Mouse (Mus musculus) CH12.LX (cell line): ENCODE data around the gene Rarg. TPM values are rescaled to one million over a fixed set of nuclear protein-coding genes. Genes with fewer than 3 reads are reported as not detected.

Source experiments
- DNase-seq: peaks from one replicate; pipeline ENCODE4 v3.0.0-alpha.2; 2013; ENCODE audit errors: extremely low read depth
- H3K27ac ChIP-seq: 2 replicates; pipeline ENCODE4 v1.5.1; 2012; ENCODE audit warnings: low read depth, mild to moderate bottlenecking, control low read depth, moderate library complexity; ENCODE audit not compliant: insufficient read depth
- H3K27me3 ChIP-seq: replicated peaks from 2 replicates; pipeline ENCODE3; 2012; ENCODE audit warnings: inconsistent platforms
- H3K36me3 ChIP-seq, 2 experiments: replicated peaks in 1 of 2; 2 replicates each; pipeline versions ENCODE3 to v1.6.1; 2012; ENCODE audit warnings: inconsistent platforms in 1 of 2, low read length in 1 of 2, mild to moderate bottlenecking in 1 of 2, mixed read lengths in 1 of 2, moderate library complexity in 1 of 2; ENCODE audit not compliant: control insufficient read depth in 1 of 2, insufficient read depth in 1 of 2
- H3K4me1 ChIP-seq, 2 experiments: 2 replicates each; pipeline ENCODE4 v1.6.1; 2012; ENCODE audit warnings: inconsistent platforms in 1 of 2, moderate library complexity in 1 of 2; ENCODE audit not compliant: insufficient read depth in 2 of 2, control insufficient read depth in 1 of 2
- H3K4me2 ChIP-seq: 2 replicates; pipeline ENCODE4 v1.6.1; 2012; ENCODE audit warnings: low read depth, mild to moderate bottlenecking, control low read depth; ENCODE audit not compliant: poor library complexity, insufficient read depth, severe bottlenecking
- H3K4me3 ChIP-seq, 3 experiments: fragments of 150-350 bp in 1 of 3; sonication (generic) in 1 of 3; replicated peaks in 1 of 3; 2 replicates each; pipeline versions ENCODE3 to v1.5.1; 2011 to 2012; ENCODE audit warnings: low read depth in 2 of 3, low read length in 2 of 3, mild to moderate bottlenecking in 2 of 3, moderate library complexity in 2 of 3, control low read depth in 1 of 3, improper control_type of control experiment in 1 of 3, inconsistent platforms in 1 of 3, mixed read lengths in 1 of 3; ENCODE audit not compliant: poor library complexity in 1 of 3
- H3K79me2 ChIP-seq: replicated peaks from 2 replicates; pipeline ENCODE4 v1.6.1; 2012; ENCODE audit warnings: mild to moderate bottlenecking, moderate library complexity; ENCODE audit not compliant: control insufficient read depth, poor library complexity, insufficient read depth, severe bottlenecking; ENCODE audit errors: extremely low read depth
- H3K9ac ChIP-seq: 2 replicates; pipeline ENCODE4 v1.6.1; 2012; ENCODE audit warnings: low read depth, mild to moderate bottlenecking, control low read depth, moderate library complexity; ENCODE audit not compliant: insufficient read depth
- H3K9me3 ChIP-seq: replicated peaks from 2 replicates; pipeline ENCODE3; 2012; ENCODE audit warnings: low read length, inconsistent platforms, mixed read lengths
- BHLHE40 ChIP-seq: IDR thresholded peaks from 2 replicates; pipeline ENCODE4 v1.6.1; 2011; ENCODE audit warnings: mild to moderate bottlenecking, low read depth, low read length, improper control_type of control experiment
- CHD1 ChIP-seq: IDR thresholded peaks from 2 replicates; pipeline ENCODE4 v1.6.1; 2012; ENCODE audit warnings: low read depth, low read length, improper control_type of control experiment, inconsistent platforms
- CHD2 ChIP-seq: IDR thresholded peaks from 2 replicates; pipeline ENCODE4 v1.6.1; 2011; ENCODE audit warnings: low read length, improper control_type of control experiment
- CTCF ChIP-seq, 2 experiments: IDR thresholded peaks in 1 of 2; conservative IDR thresholded peaks in 1 of 2; 2 replicates each; pipeline ENCODE4 v1.5.1; 2011 to 2012; ENCODE audit warnings: low read depth in 2 of 2, low read length in 2 of 2, improper control_type of control experiment in 1 of 2, inconsistent platforms in 1 of 2, mild to moderate bottlenecking in 1 of 2, moderate library complexity in 1 of 2
- E2F4 ChIP-seq: IDR thresholded peaks from 2 replicates; pipeline ENCODE4 v1.6.1; 2011; ENCODE audit warnings: low read depth, low read length, improper control_type of control experiment; ENCODE audit not compliant: insufficient replicate concordance
- ELF1 ChIP-seq: IDR thresholded peaks from 2 replicates; pipeline ENCODE4 v1.6.1; 2014; ENCODE audit warnings: low read depth, mild to moderate bottlenecking, inconsistent platforms, low read length, improper control_type of control experiment
- EP300 ChIP-seq: IDR thresholded peaks from 2 replicates; pipeline ENCODE4 v1.6.1; 2011; ENCODE audit warnings: low read length, improper control_type of control experiment
- ETS1 ChIP-seq: conservative IDR thresholded peaks from 2 replicates; pipeline ENCODE4 v1.6.1; 2012; ENCODE audit warnings: low read depth, mild to moderate bottlenecking, inconsistent platforms, low read length, improper control_type of control experiment, moderate library complexity
- GABPA ChIP-seq: IDR thresholded peaks from 2 replicates; pipeline ENCODE4 v1.6.1; 2012; ENCODE audit warnings: low read depth, low read length, improper control_type of control experiment, inconsistent platforms; ENCODE audit not compliant: insufficient replicate concordance
- HCFC1 ChIP-seq: IDR thresholded peaks from 2 replicates; pipeline ENCODE4 v1.6.1; 2012; ENCODE audit warnings: low read depth, mild to moderate bottlenecking, inconsistent platforms, low read length, improper control_type of control experiment
- IRF4 ChIP-seq: IDR thresholded peaks from 2 replicates; pipeline ENCODE4 v1.6.1; 2014; ENCODE audit warnings: low read depth, mild to moderate bottlenecking, inconsistent platforms, low read length, improper control_type of control experiment
- JUN ChIP-seq: IDR thresholded peaks from 2 replicates; pipeline ENCODE4 v1.6.1; 2011; ENCODE audit warnings: low read depth, mild to moderate bottlenecking, low read length, improper control_type of control experiment, moderate library complexity; ENCODE audit not compliant: insufficient read depth
- JUND ChIP-seq: conservative IDR thresholded peaks from 2 replicates; pipeline ENCODE4 v1.6.1; 2011; ENCODE audit warnings: low read depth, low read length, improper control_type of control experiment
- KAT2A ChIP-seq: IDR thresholded peaks from 2 replicates; pipeline ENCODE4 v1.6.1; 2012; ENCODE audit warnings: low read length, improper control_type of control experiment, inconsistent platforms; ENCODE audit not compliant: insufficient replicate concordance
- MAFK ChIP-seq: IDR thresholded peaks from 2 replicates; pipeline ENCODE4 v1.6.1; 2011; ENCODE audit warnings: low read length, improper control_type of control experiment; ENCODE audit not compliant: insufficient replicate concordance
- MAX ChIP-seq: IDR thresholded peaks from 2 replicates; pipeline ENCODE4 v1.6.1; 2011; ENCODE audit warnings: low read length, improper control_type of control experiment
- MAZ ChIP-seq: IDR thresholded peaks from 2 replicates; pipeline ENCODE4 v1.6.1; 2012; ENCODE audit warnings: low read depth, mild to moderate bottlenecking, inconsistent platforms, low read length, improper control_type of control experiment, moderate library complexity
- MEF2A ChIP-seq: IDR thresholded peaks from 2 replicates; pipeline ENCODE4 v1.6.1; 2014; ENCODE audit warnings: low read depth, mild to moderate bottlenecking, inconsistent platforms, low read length, improper control_type of control experiment, borderline replicate concordance
- MXI1 ChIP-seq: IDR thresholded peaks from 2 replicates; pipeline ENCODE4 v1.6.1; 2011; ENCODE audit warnings: mild to moderate bottlenecking, low read depth, low read length, improper control_type of control experiment
- MYC ChIP-seq: IDR thresholded peaks from 2 replicates; pipeline ENCODE4 v1.6.1; 2011; ENCODE audit warnings: low read depth, mild to moderate bottlenecking, improper control_type of control experiment, low read length
- NELFE ChIP-seq: IDR thresholded peaks from 2 replicates; pipeline ENCODE4 v1.6.1; 2011; ENCODE audit warnings: low read depth, low read length, improper control_type of control experiment
- NRF1 ChIP-seq: IDR thresholded peaks from 2 replicates; pipeline ENCODE4 v1.6.1; 2014; ENCODE audit warnings: low read depth, mild to moderate bottlenecking, inconsistent platforms, low read length, improper control_type of control experiment, moderate library complexity
- PAX5 ChIP-seq: IDR thresholded peaks from 2 replicates; pipeline ENCODE4 v1.6.1; 2012; ENCODE audit warnings: low read length, inconsistent platforms, mixed read lengths
- POLR2A ChIP-seq: IDR thresholded peaks from 2 replicates; pipeline ENCODE4 v1.6.1; 2011; ENCODE audit warnings: low read depth, mild to moderate bottlenecking, improper control_type of control experiment, low read length
- POLR2AphosphoS2 ChIP-seq: IDR thresholded peaks from 2 replicates; pipeline ENCODE4 v1.6.1; 2011; ENCODE audit warnings: low read depth, low read length, improper control_type of control experiment
- RAD21 ChIP-seq: IDR thresholded peaks from 2 replicates; pipeline ENCODE4 v1.6.1; 2011; ENCODE audit warnings: low read depth, mild to moderate bottlenecking, low read length, improper control_type of control experiment, moderate library complexity
- RCOR1 ChIP-seq: conservative IDR thresholded peaks from 2 replicates; pipeline ENCODE4 v1.6.1; 2012; ENCODE audit warnings: low read depth, mild to moderate bottlenecking, inconsistent platforms, low read length, improper control_type of control experiment
- SIN3A ChIP-seq: IDR thresholded peaks from 2 replicates; pipeline ENCODE4 v1.6.1; 2012; ENCODE audit warnings: low read length, improper control_type of control experiment, inconsistent platforms
- SMC3 ChIP-seq: IDR thresholded peaks from 2 replicates; pipeline ENCODE4 v1.6.1; 2011; ENCODE audit warnings: low read depth, low read length, improper control_type of control experiment
- TBP ChIP-seq: conservative IDR thresholded peaks from 2 replicates; pipeline ENCODE4 v1.6.1; 2011; ENCODE audit warnings: low read depth, low read length, improper control_type of control experiment
- TCF12 ChIP-seq: IDR thresholded peaks from 2 replicates; pipeline ENCODE4 v1.6.1; 2014; ENCODE audit warnings: low read depth, mild to moderate bottlenecking, inconsistent platforms, low read length, improper control_type of control experiment
- UBTF ChIP-seq: IDR thresholded peaks from 2 replicates; pipeline ENCODE4 v1.6.1; 2012; ENCODE audit warnings: low read depth, mild to moderate bottlenecking, inconsistent platforms, low read length, improper control_type of control experiment, moderate library complexity
- USF1 ChIP-seq: IDR thresholded peaks from 2 replicates; pipeline ENCODE4 v1.6.1; 2014; ENCODE audit warnings: low read depth, mild to moderate bottlenecking, inconsistent platforms, low read length, improper control_type of control experiment
- USF2 ChIP-seq: conservative IDR thresholded peaks from 2 replicates; pipeline ENCODE4 v1.6.1; 2011; ENCODE audit warnings: low read depth, low read length, improper control_type of control experiment
- ZC3H11A ChIP-seq: IDR thresholded peaks from 2 replicates; pipeline ENCODE4 v1.6.1; 2012; ENCODE audit warnings: low read depth, mild to moderate bottlenecking, inconsistent platforms, low read length, improper control_type of control experiment
- ZKSCAN1 ChIP-seq: IDR thresholded peaks from 2 replicates; pipeline ENCODE4 v1.6.1; 2012; ENCODE audit warnings: low read depth, inconsistent platforms, low read length, improper control_type of control experiment, borderline replicate concordance
- ZMIZ1 ChIP-seq: IDR thresholded peaks from 2 replicates; pipeline ENCODE4 v1.6.1; 2012; ENCODE audit warnings: low read depth, mild to moderate bottlenecking, inconsistent platforms, low read length, improper control_type of control experiment
- ZNF384 ChIP-seq: IDR thresholded peaks from 2 replicates; pipeline ENCODE4 v1.6.1; 2012; ENCODE audit warnings: low read depth, low read length, improper control_type of control experiment, inconsistent platforms
- dilution Hi-C: fragments of 300-500 bp; cut with MboI; formaldehyde crosslinking; loops from 2 replicates; pipeline ENCODE4 v1.14.3; 2020; ENCODE audit warnings: low sequenced_read_pairs; ENCODE audit not compliant: extremely low pct_unique_long_range_greater_than_20kb, extremely low pct_ligation_motif_present
- in situ Hi-C: fragments of 300-500 bp; cut with MboI; formaldehyde crosslinking; loops from 3 replicates; pipeline ENCODE4 v1.14.3; 2019; ENCODE audit warnings: low sequenced_read_pairs, low pct_ligation_motif_present, low pct_unique_long_range_greater_than_20kb, mixed read lengths
- polyA plus RNA-seq: library from polyadenylated mRNA; unstranded; fragments of >175 nt; gene quantifications from 2 replicates; pipeline ENCODE4 v1.2.1, GENCODE M21; 2012; ENCODE audit warnings: low read depth; ENCODE audit not compliant: insufficient read length
- total RNA-seq, 2 experiments: library from RNA; depleted of rRNA; stranded (reverse); fragments of 300-350 nt in 1 of 2; fragments of >200 nt in 1 of 2; gene quantifications; 2 replicates each; pipeline ENCODE4 v1.2.3; 2012 to 2014

Gene Rarg
- total and polyA plus RNA-seq, 3 experiments, result 0.17 to 0.76 (median 0.64) TPM

DNA sequence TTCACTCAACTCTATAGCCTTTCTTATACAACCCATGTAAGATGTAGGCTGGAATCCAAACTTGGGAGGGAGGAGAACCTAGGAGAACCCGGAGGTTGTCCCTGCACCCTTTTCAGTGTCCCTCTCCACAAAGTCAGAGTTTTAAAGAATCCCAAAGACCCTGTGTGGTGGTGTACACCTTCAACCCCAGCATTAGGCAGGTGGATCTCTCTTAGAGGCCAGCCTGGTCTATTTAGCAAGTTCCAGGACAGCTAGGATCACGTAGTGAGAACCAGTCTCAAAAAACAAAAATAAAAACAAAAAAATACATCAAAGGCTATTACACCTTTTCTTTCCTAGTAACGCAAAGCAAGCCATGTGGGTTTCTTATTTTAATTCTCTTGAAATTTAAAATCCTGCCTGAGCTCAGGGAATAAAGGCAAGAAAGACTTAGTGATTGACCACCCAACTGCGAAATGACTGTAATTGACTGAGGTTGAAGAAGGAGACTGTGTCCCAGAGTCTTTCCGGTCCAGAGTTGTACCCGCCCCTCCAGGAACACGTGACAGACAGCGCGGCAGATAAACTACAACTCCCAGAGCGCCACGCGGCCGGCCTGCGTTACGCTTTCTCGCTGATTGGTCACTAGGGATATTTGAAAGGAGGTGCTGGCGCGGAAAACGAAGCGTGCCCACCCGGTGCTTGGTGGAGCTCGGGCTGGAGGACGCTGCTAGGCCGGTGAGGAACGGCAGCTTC, 38.5 kb upstream of the Rarg start, which contains the start of gene Espl1:
TSS of gene Espl1 (plus strand) at position 634 of the 735 bp plus-strand sequence.
- in situ Hi-C loops, result no loop called here
- Histone ChIP-seq H3K27ac (no peak within 1 kb of the TSS), H3K9me3 (no peaks in the 10 kb centered on the region), H3K27me3 (no peaks in the 10 kb centered on the region), H3K79me2 (peaks cover 15% of the 10 kb centered on the region), H3K4me1 (peaks cover 0 to 24% of the 10 kb centered on the region in 2 experiments; a peak in 2 of 4 replicates), H3K36me3 (peaks cover 19 to 30% of the 10 kb centered on the region in 2 experiments), H3K4me3 (peak within 1 kb of the TSS; percentile 63 to 97 (median 73)), H3K4me2 (peak within 1 kb of the TSS; percentile 70), H3K9ac (peak within 1 kb of the TSS; percentile 68)
- TF ChIP-seq JUND (no peak), ZC3H11A (no peak), PAX5 (no peak), CTCF (conservative IDR thresholded peaks at IDR 0.05 in 1 of 2, IDR thresholded peaks at IDR 0.05 in 1 of 2; ENCODE audit: low read depth in 2 of 2, low read length in 2 of 2) (no peak), JUN (no peak), RAD21 (no peak), TCF12 (peak; percentile 67; the same call in 1 of the 2 replicates), KAT2A (peak; percentile 98; the same call in 1 of the 2 replicates), EP300 (no peak), MAZ (peak; percentile 51; the same call in 1 of the 2 replicates), POLR2A (peak; percentile 97), ZMIZ1 (peak; percentile 93), ETS1 (no peak), ZNF384 (no peak), BHLHE40 (peak; percentile 83), RCOR1 (no peak), USF1 (peak; percentile 97), MXI1 (peak; percentile 96), CHD2 (peak; percentile 84), SMC3 (no peak), CHD1 (no peak), UBTF (no peak), HCFC1 (peak; percentile 99), ELF1 (peak; percentile 86), SIN3A (peak; percentile 98), IRF4 (peak; percentile 60; the same call in 1 of the 2 replicates), MAFK (no peak), MEF2A (no peak), MAX (peak; percentile 99), MYC (peak; percentile 96), ZKSCAN1 (no peak), GABPA (peak; percentile 77; the same call in 1 of the 2 replicates), TBP (peak; percentile 91), NELFE (peak; percentile 84), NRF1 (peak; percentile 29; the same call in 1 of the 2 replicates), POLR2AphosphoS2 (peak; percentile 66; the same call in 1 of the 2 replicates), USF2 (peak; percentile 97), E2F4 (peak; percentile 98)
- dilution Hi-C loops, result no loop called here
- DNase-seq, result peak; percentile 99
